Mouse (Mus musculus) retina, postnatal 7 days (tissue): ENCODE measurements around the gene Adgrd1.
A peak's percentile ranks its signal among the peaks of the same experiment; 100 is the strongest.

Experiments
- DNase-seq: peaks from one replicate; pipeline ENCODE4 v3.0.0-alpha.2; 2012; ENCODE audit warnings: low read depth, low spot score

Gene Adgrd1

DNA sequence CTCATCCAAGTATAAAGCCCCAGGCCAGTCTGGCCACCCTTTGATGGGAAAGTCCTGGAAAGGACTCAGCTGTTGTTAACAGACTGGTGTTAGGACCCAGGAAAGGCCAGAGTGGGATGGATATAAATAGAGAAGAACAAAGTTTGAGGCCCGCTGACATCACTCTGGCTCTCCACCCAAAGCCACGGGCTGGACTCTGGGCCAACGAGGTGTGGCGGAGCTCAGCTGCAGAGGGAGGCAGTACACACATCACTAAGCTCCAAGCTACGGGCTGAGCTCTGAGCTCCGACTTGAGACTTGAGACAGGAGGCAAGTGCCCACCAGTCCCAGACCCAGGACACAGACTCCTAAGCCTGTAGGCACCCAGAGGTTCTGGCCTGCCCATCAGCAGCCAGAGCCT, at the start of gene Adgrd1:
Gene Adgrd1, plus strand, starts transcription at position 240 of the 400 bp plus-strand sequence.
- DNase-seq = no peak

DNA sequence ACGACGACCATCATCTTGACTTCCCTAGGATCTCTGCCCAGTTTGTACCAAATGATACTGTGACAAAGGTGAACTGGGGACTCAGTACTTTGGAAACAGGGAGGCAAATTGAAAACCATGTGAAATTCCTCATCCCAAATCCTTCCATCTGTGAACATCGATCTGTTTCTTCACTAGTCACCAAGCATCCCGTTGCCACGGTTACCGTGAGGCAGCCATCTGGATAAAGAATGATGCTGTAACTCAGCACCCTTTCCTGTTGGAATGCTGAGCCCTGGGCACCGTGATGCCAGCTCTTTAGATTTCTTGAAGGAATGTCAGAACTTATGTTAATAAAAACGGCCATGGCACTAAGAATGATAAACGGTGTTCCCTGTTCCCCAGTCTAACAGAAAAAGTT, 47.2 kb upstream of the Adgrd1 start:
- no peak for DNase-seq

DNA sequence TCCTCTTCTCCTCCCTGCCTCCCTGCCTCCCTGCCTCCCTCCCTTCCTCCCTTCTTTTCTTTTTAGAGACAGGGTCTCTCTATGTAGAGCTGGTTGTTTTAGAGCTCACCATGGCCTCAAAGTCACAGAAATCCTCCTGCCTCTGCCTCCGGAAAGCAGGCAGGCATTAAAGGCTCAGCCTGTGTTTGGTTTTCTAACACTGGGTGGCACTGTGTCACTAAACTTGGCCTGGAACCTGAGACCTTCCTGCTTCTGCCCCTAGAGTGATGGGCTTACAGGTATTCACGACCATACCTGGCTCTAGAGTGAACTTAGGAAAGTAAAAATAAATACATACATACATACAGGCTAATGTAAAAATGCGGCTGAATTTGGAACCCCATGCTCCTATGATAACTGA, 44.6 kb upstream of the Adgrd1 start:
- no peak for DNase-seq

DNA sequence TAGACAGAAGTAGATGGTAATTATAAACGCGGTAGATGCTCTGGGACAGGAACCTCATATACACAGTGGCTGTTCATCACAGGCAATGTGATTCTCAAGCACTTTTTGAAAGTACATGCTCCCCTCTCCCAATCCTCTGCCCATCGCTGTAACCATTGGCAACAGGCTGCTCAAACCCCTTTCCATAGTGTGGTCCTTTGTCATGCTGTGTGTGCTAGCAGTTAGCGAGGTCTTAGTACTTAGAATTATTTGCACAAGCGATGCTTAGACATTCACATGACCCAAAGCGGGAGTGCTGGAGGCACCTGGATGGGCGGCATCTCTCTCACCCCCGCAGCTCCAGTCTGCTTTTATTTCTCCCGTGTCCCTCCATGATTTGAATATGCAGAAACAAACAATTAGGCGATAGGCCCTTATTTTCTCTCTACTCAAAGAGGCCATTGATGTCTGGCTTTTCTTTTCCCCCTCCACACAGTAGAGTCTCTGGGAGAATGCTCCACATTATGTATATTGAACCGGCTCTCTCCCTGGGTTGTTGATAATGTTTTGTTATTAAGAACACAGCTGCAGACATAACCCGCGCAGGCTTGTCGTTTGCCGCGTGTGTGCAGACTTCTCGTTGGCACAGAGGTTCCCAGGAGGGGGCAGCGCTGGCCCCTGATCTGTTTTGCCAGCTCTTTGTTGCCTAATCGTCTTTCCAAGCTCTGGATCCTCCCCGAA, 43.8 kb upstream of the Adgrd1 start:
- DNase-seq = no peak

DNA sequence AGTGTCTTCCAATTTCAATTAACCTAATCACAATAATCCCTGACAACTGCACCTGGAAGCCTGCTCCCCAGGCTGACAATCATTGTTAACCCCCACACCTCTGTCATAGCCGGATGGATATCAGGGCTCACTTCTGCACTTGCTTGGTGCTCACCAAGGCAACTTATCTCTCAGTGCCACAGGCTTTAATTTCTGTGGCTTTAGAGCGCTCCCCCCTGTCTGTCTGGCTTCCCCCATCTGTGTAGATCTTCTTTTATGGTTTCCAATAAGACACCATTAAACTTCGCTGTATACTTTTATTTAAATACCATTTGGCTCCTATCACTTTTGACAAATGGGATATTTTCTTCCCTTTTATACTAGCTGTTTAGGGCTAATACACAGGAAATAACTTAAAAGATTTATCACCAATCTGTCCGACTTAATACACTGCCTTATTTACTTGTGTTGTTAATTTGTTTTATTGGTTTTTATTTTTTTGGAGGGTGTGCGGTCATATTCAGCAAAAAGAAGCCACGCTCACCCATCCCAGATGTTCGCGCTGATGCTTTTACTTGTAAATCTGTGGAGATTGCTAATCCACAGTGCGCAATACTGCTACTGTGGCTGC, 41.8 kb upstream of the Adgrd1 start:
- no peak for DNase-seq

DNA sequence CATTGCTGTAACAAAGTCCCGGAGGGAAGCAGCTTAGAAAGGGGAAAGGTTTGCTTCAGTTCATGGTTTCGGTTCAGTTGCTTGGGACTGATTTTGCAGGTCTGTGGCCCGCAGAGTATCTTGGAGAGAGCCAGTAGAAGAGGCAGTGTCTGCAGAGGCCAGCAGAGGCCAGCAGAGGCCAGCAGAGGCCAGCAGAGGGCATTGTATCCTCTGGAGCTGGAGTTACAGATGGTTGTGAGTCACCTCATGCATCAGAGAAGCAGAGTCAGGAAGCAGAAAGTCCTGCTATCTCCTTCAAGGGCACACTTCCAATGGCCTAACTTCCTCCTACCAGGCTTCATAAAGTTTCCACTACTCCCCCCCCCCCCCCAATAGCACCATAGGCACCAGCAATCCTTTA, 37.4 kb upstream of the Adgrd1 start:
- no peak for DNase-seq

DNA sequence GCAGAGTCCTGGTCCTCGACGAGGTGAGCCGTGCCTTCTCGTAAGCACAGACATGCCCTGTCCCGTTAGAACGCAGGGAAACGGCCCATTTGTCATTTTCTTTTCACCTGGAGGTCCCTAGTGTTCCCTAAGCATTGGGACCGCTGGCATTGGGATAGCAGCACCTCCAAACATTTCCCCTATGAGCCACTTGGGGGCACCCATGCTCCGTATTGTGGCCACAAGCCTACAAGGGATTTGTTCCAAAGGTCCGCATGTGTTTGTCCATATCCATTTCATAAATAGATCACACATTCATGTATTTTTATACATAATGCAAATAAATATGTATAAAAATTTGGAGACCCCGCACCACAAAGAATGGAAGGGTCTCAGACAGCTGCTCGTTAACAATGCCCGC, 35.0 kb upstream of the Adgrd1 start:
- DNase-seq = peak; percentile 48

DNA sequence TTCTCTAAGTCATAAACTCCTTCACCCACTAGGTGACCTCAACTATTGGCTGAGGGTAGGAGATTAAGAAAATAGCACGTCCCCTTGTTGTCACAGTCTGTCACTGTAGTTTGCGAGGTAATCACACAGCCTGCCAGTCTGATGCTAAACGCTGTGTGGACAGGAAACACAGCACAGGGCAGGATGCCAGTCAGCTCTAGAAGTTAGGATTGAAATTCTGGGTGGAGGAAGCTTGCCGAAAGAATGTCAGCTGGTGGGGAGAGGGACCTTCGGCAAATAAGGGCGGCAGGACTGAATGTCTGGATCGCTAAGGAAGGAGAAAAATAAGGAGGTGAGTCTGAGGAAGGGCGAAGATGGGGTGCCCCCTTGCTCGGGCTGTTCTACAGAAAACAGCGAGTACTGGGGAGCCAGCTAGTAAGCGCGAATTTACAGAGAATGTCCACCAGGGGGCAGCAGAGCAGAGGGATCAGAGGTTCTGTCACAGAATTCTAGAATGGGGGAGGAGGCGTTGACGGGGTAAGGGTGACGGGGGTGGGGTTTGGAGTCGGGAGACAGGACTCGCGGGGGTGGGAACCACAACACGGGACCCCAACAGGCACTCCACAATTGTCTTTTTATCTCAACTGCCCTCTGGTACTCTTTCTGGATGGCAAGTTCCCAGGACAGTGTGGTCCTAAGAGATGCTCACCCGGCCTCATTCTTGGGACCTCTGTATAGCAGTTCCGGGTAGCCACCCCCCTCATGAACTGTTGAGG, 33.3 kb upstream of the Adgrd1 start:
- DNase-seq = peak; percentile 71

DNA sequence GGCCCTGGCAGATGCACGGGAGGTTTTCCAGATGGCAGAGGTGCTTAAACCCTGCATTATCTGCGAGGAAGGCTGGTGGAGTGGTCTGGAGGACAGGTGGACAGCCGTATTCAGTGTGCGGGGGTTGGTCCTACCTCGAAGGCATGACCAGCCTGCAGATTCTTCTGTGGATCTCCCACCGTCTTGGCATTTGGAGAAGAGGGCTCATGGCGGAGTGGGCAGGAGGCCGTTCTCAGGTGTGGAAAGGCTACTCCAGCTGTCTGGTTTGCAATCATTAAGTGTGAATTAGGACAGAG, 32.8 kb upstream of the Adgrd1 start:
- no peak for DNase-seq

DNA sequence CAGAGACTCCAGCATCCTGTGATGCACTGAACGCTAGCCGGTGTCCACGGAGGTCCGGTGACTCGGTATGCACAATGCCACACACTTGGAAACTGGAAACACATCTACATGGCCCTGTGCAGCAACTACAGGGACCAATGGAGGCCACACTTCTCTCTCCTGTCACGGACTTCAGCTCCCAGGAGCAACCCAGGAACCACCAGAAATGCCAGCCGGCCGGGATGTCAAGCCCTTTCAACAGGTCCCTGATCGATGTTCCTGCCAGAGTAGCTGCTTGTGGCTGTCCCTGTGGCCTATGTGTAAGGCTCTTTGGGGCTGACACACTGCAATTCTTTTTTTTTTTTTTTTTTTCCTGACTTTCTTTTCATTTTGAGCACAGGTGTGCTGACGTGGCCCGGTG, 32.4 kb upstream of the Adgrd1 start:
- DNase-seq = no peak

DNA sequence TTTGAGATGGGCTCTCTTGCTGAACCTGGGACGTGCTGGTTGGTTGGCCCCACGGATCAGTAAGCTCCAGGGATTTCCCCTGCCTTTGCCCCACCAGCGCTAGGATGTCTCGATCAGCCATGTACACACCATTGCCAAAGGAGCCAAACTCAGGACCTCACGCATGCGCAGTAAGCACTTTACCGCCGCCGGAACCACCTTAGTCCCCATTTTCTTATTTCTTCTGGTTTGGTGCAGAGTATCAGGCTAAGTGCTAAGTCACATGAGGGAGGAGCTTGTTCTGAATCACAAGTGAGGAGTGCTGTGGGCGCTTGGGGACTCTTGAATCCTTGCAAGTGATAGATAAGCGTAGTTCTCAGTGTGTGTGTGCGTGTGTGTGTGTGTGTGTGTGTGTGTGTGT, 31.2 kb upstream of the Adgrd1 start:
- no peak for DNase-seq

DNA sequence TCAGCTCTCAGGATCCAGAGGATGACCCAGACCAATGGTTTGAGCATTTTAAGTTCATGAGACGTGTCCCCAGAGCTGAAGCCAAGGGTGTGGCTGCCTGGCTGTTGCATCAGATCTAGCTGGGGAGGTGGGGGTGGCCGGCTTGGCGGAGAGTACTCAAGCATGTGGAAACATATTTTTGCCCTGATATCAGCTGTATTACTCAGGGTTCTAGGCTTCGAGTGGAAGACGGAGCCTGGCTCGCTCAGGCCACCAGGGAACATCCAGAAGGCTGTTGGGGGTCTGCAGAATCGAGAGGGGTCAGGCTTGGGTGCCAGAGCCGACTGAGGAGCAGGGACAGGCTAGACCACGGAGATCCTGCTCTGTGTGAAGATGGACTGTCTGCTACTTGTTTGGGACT, 30.6 kb upstream of the Adgrd1 start:
- no peak for DNase-seq

DNA sequence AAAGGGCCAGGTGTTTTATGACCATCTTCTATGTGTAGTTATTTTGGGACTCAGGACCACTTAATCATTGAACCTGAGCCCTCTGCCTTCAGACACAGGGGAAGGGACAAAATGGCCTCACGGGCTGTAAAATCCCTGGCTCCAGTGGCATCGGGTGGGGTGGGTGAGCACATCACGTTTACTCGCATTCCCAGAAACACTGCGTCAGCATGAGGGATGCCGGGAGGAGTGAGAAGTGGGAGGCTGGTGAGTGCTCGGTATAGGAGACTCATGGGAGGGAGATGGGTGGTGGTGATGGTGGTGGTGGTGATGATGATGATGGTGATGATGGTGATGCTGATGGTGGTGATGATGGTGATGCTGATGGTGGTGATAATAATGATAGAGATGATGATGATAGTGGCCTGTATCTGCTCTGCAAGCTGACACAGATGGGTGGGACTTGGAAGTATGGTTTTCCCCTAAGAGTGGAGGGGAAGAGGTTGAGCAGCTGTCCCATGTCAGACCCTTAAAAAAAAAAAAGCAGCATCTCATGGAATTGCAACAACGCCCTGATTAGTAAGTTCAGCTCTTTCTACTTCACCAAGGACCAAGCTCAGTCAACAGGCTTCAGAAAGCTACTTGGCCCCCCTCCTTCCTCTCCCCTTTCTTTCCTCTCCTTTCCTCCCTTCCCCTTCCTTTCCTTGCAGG, 29.9 kb upstream of the Adgrd1 start:
- DNase-seq = no peak

DNA sequence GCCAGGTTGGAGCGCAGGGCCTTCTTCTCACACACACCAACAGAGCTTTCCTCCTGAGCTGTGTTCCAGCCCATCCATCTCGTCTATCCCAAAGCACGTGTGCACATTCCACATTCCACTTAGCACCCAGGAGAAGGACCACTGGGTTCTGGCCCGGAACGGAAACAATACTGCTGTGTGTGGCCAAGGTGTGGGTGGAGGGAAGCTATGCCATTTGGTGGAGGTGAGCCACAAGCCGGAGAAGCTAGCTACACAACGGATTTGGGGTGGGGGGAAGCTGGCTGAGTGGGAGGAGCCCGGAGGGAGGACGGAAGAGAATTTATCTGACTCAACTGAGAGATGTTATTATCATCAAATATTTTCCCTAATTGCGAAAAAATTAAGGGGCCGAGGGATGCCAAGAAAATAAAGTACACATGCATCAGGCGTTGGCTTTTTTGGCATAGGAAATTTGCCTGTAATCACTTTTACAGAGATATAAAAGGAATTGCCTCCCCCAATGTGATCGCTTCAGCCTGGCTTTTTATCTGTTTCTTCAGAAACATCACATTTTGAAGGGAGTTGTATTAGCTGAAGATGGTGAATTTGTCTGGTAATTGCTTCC, 29.2 kb upstream of the Adgrd1 start:
- DNase-seq = no peak

DNA sequence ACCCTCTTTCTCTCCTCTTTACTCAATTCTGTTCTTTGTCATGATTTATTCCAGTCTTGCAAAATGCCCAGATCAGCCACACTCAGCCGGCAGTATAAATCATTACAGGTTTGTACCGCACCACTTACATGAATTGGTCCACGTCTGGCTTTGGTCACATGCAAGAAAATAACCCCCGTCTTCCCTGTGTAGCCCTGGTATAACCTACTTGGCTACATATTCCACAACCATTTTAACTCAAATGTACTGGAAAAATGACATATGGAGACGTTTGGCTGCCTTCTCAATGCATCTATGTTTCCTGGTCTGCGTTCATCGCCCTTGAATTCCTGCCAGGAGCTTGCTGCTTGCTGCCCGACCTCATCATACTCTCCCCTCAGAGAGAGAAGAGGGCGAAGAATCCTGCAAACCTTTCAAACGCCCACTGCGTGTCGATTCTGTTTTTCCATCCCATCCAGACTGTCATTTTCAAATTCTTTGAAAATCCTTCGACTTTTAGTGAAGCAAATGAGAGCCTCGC, 24.7 kb upstream of the Adgrd1 start:
- no peak for DNase-seq

DNA sequence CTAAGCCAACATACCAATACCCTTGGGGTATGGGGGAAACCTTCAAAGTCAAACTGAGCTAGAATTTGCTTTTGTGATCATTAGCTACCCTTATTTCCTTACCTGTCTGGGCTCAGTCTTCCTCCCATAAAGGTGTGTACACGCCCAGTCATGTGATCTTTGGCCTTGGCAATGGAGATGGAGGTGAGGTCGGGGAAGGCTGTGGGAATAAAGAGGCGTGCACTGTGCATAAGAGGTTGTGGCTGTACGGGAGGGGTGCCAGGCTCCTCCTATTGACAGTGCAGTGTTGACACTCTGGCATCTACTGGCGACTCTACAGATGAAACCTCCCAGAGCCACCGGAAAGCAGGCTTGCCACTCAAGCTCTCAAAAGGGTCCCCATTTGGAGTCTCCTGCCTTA, 23.1 kb upstream of the Adgrd1 start:
- DNase-seq = no peak

DNA sequence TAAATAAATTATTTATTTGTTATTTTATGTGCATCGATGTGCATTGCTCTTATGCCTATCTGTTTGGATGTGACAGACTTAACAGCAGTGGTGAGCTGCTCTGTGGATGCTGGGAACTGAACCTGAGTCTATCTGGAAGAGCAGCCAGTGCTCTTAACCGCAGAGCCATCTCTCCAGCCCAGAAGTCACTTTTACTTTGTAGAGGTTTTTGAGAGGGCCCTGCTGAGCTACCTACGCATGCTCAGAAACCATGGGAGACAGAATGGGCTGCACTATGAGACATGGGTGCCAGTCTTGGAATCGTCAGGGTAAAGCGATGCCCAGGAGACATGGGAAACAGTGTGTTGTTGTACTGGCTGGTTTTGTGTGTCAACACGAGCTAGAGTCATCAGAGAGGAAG, 20.5 kb upstream of the Adgrd1 start:
- no peak for DNase-seq

DNA sequence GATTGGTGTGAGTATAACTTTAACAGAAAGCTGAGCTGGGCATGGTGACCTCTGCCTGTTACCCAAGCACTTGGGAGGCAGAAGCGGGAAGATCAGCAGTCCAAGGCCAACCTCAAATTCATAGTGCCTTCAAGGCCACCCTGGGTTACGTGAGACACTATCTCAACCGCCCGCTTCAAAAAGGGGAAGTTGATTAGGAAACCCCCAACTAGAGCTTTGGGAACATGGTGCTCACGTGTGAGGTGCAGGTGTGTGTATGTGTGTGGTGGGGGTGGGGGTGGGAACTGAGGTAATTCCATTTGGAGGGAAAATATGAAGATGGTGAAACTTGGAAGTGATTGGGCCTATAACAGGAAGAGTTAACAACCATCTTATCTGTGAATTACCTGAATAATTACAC, 19.3 kb upstream of the Adgrd1 start:
- no peak for DNase-seq

DNA sequence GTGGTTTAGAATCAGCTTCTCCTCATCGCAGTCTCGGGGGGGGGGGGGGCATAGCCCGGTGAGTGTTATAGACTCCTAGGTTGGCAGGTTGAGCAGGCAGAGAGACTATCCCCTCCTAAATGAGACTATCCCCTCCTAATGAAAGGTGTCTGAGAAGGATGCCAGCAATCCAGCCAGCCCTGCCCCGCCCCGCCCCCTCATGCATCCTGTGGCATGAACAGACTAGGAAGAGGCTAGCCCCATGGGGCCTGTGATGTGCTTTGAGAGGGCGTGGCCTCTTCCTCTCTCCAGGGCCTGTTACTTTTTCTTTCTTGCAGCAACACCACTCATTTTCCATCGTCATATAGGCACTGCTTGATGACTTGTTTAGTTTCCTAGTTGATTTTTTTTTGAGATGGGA, 15.0 kb upstream of the Adgrd1 start:
- no peak for DNase-seq

DNA sequence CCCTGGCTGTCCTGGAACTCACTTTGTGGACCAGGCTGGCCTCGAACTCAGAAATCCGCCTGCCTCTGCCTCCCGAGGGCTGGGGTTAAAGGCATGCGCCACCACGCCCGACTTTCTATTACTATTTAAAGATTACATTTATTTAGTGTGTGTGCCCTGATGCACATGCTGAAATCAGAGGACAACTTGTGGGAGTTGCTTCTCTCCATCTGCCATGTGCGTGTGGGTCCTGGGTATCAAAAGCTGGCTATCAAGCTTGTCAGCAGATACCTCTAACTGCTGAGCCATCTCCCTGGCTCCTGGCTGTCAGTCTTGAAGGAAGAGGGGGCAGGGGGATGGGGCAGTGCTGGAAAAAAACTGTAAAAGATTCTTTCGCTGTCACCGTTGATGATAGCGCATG, 11.4 kb upstream of the Adgrd1 start:
- DNase-seq = no peak

DNA sequence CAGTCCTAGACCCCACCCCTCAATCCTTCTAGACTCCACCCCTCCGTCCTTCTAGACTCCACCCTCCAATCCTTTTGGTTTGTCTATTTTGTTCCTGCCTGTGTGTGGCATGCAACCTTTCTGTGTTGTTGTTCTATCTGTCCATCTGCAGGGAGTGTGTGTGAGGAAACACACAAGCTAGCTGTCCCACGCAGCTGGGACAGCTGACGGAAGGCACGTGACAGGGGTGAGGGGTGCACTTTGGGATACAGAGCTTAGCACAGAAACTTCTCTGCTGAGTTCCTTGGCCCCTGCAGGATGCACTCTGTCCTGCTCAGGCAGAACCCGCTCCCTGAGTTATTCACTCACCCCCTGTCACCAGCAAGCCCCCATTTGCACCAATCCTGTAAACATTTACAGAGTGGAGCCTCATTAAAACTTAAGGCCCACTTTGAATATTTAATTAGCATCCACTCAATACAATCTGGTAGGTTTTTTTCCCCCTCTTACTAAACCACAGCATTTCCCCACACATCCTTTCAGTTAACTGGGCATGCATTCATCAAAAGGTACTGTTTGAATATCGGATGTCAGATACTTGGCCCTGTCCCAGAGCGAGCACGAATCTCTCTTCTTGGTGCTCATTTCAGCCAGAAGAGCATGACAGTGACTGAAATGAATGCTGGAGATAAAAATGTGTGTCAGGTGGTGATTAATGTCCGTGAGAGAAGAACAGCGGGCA, 4.0 kb upstream of the Adgrd1 start:
- no peak for DNase-seq
